Mouse (Mus musculus) kidney, embryonic 14.5 days (tissue): ENCODE measurements at regions not wholly inside any gene's neighbourhood (a gene's known extent, or its start where the extent isn't known, plus 50 kb on each side); places are given as distances from the start of the nearest gene placed in this dataset.

Experiments
- ATAC-seq: fragments of 200-750 bp; cut with Nextera tagmentation; 2 replicates; pipeline ENCODE4 v1.8.0; 2017; ENCODE audit warnings: moderate number of reproducible peaks, mild to moderate bottlenecking, moderate TSS enrichment, moderate library complexity; ENCODE audit not compliant: low FRiP score, low TSS enrichment
- H3K27ac ChIP-seq: fragments of 300-500 bp; sonication (generic); 2 replicates; pipeline ENCODE4 v1.5.1; 2014; ENCODE audit warnings: low read depth, mild to moderate bottlenecking, low read length, moderate library complexity, mixed read lengths
- H3K27me3 ChIP-seq: fragments of 300-500 bp; sonication (generic); 2 replicates; pipeline ENCODE4 v1.6.1; 2014; ENCODE audit warnings: mild to moderate bottlenecking, low read length; ENCODE audit not compliant: control insufficient read depth, insufficient read depth
- H3K36me3 ChIP-seq: fragments of 300-500 bp; sonication (generic); 2 replicates; pipeline ENCODE4 v1.6.1; 2014; ENCODE audit warnings: low read length, mixed read lengths; ENCODE audit not compliant: control insufficient read depth, insufficient read depth
- H3K4me1 ChIP-seq: fragments of 300-500 bp; sonication (generic); 2 replicates; pipeline ENCODE4 v1.6.1; 2014; ENCODE audit warnings: low read length, mixed read lengths; ENCODE audit not compliant: control insufficient read depth, insufficient read depth
- H3K4me2 ChIP-seq: fragments of 300-500 bp; sonication (generic); replicated peaks from 2 replicates; pipeline ENCODE4 v1.6.1; 2014; ENCODE audit warnings: low read depth, mild to moderate bottlenecking, low read length
- H3K4me3 ChIP-seq: fragments of 300-500 bp; sonication (generic); 2 replicates; pipeline ENCODE4 v1.5.1; 2014; ENCODE audit warnings: mild to moderate bottlenecking, low read length
- H3K9ac ChIP-seq: fragments of 300-500 bp; sonication (generic); 2 replicates; pipeline ENCODE4 v1.6.1; 2014; ENCODE audit warnings: low read depth, mild to moderate bottlenecking, low read length, moderate library complexity
- H3K9me3 ChIP-seq: fragments of 300-500 bp; sonication (generic); 2 replicates; pipeline ENCODE4 v1.6.1; 2016; ENCODE audit warnings: low read length; ENCODE audit not compliant: control insufficient read depth
- WGBS: fragments of 180-500 bp; shearing (Covaris S2); extraction: QIAGEN DNeasy Blood & Tissue Kit; methylation state at CpG from one replicate; pipeline ENCODE4 v1.1.7; 2014; 5-methylcytosine and 5-hydroxymethylcytosine counted together

DNA sequence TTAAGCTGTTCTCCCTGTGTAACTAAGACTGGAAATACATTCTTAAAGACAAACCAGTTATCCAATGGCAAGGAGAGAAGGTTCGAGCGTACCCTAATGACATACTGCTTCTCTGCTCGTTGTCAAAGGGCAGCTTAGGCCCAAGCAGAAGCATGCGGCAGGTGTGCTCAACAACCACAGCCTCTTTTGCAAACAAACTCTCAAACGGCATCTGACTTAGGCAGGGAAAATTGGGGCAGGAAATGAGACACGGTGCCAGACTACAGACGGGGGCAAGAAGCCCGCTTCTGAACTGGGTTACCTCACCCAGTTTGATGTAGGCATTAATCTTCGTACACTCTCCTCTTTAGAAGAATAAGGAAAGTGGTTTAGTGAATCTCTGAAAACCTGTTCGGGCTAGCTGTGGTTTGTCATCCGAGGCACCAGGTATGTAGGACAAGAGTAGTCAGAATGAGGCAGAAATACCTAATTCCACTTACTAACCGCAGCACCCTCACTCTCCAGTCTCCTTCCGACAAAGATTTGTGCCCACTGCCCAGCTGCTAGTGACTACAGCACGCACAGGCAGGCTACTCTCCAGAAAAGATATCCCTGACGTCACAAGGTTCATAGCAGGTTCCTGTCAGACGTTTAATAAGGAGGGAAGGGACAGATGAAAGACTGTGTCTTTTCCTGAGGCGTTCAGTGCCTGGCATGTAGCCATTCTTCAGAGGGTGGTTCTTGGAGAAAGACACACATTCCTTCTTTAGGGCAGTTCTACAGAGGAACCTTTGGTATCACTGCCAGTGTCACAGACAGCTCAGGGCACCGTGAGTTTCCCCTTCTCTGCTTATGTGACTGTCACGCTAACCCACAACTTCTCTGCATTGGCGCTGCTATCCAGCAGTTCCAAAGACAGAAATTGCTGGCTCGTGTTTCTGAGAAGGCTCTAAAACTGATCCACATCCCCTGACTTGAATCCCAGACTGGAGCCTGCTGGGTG is 175.8 kb downstream of the Tmx1 start:
- 70% methylated on average over 21 of the region's 21 CpGs for WGBS
- no peak for ATAC-seq
- no peaks in the 10 kb centered on the region for H3K36me3 ChIP-seq
- H3K27me3 ChIP-seq: no peaks in the 10 kb centered on the region
- H3K4me2 ChIP-seq: no peak overlapping the region
- H3K4me3 ChIP-seq: no peak overlapping the region
- 0 out of 2 replicates have a peak, but pooled peaks cover 2% of the 10 kb centered on the region for H3K4me1 ChIP-seq
- H3K9ac ChIP-seq: no peak overlapping the region
- H3K27ac ChIP-seq: no peak overlapping the region
- H3K9me3 ChIP-seq: no peaks in the 10 kb centered on the region

DNA sequence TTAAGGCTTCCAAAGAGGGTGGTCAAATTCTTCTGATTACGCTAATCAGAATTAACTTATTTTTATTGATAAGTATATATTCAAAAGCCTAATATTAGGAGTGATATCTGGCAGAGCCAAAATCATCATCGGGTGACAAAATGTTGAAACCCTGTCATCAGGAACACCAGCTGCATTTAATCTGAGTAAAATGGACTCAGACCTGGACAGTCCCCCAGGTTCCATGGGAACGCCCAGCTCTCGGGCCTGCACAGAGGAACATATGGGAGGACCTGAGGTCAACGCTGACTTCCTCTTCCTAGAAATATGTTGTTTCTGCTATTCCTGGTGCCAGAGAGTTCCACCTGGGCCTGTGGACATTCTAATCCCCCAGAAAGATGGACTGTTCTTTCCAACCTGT is 176.5 kb downstream of the Tmx1 start:
- H3K9ac ChIP-seq: no peak overlapping the region
- ATAC-seq: no peak
- no peak overlapping the region for H3K27ac ChIP-seq
- WGBS: 82% methylated on average over 5 of the region's 5 CpGs
- H3K27me3 ChIP-seq: no peaks in the 10 kb centered on the region
- H3K36me3 ChIP-seq: no peaks in the 10 kb centered on the region
- no peak overlapping the region for H3K4me3 ChIP-seq
- H3K4me1 ChIP-seq: 0 out of 2 replicates have a peak, but pooled peaks cover 7% of the 10 kb centered on the region
- no peaks in the 10 kb centered on the region for H3K9me3 ChIP-seq
- H3K4me2 ChIP-seq: no peak overlapping the region

DNA sequence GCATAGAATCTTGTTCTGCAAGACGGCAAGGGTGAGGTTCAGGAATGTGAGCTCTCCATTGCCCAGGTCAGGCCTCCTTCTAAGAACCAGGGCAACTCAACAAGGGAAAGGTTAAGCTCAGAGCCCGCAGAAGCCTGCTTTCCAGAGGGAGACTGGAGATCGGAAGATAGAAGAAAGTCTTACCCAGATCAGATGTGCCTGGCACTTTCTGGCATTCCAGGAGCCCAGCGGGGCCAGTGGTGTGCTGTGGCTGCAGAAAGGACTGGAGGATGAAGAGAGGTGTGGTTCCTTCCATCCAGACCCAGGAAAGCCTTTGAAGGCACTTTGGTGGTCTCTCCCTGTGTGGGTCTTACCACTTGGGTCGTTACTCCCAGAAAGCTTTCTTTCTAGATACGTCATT is 178.4 kb downstream of the Tmx1 start:
- Histone ChIP-seq H3K4me1 (0 out of 2 replicates have a peak, but pooled peaks cover 7% of the 10 kb centered on the region), H3K4me2 (no peak overlapping the region), H3K36me3 (no peaks in the 10 kb centered on the region), H3K9me3 (no peaks in the 10 kb centered on the region), H3K27me3 (no peaks in the 10 kb centered on the region; the same call in 1 of the 2 replicates), H3K4me3 (no peak overlapping the region), H3K27ac (no peak overlapping the region), H3K9ac (no peak overlapping the region)
- WGBS: 72% methylated on average over 6 of the region's 6 CpGs
- no peak for ATAC-seq

DNA sequence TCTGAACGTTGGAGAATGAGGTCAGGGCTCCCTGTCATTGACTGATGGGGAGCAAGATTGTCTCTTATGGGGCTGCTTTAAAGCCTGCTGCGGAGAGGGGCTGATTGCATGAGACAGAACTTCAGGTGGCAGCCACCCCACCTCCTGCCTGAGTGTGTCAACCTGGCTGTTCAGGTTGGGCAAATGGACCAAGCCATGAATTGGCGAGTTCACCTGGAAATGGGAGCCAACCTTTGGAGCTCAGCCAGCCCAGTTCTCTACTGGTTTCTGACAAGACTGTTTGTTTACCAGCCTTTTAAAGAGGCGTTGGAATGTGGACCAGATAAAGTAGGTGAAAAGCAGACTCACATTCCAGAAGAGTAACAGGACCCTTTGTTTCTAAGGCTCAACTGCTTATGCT is 180.3 kb downstream of the Tmx1 start:
- Histone ChIP-seq H3K36me3 (no peaks in the 10 kb centered on the region), H3K9me3 (no peaks in the 10 kb centered on the region), H3K27ac (no peak overlapping the region), H3K4me1 (0 out of 2 replicates have a peak, but pooled peaks cover 7% of the 10 kb centered on the region), H3K9ac (no peak overlapping the region), H3K4me2 (no peak overlapping the region), H3K4me3 (no peak overlapping the region), H3K27me3 (no peaks in the 10 kb centered on the region; the same call in 1 of the 2 replicates)
- no peak for ATAC-seq
- 49% methylated on average over 4 of the region's 4 CpGs for WGBS

DNA sequence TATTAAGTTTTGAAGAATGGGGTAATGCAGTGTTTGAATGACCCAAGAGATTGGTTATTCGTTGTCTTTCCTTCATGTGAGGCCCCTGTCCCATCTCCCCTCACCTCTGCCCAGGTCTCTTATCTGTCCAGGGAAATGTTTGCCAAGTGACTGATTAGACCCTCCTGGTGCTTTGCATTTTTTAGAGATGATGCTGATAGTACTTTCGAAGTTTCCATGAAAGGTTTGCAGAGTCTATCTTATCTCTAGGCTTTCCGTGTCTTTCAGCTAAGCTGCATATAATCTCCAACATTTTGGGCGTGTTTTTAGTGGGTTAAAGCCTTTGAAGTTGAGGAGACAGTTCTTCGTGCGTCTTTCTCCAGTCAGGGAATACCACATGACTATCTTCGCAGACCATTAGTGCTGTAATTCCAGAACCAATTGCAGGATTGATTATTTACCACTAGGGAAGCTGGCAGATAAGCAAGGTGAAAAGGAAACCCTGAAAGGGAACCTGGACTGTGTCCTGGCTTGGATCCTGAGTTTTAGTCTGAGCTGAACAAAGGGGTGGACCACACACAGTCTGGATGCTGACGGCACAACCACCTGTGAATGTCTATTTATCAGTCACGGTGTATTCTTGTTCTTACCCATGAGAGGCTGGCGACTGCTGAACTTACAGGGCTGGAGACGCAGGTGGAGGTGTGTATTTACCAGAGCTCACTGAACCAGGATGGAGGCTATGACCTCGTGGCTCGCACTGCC is 180.9 kb downstream of the Tmx1 start:
- no peak for ATAC-seq
- H3K4me2 ChIP-seq: no peak overlapping the region

DNA sequence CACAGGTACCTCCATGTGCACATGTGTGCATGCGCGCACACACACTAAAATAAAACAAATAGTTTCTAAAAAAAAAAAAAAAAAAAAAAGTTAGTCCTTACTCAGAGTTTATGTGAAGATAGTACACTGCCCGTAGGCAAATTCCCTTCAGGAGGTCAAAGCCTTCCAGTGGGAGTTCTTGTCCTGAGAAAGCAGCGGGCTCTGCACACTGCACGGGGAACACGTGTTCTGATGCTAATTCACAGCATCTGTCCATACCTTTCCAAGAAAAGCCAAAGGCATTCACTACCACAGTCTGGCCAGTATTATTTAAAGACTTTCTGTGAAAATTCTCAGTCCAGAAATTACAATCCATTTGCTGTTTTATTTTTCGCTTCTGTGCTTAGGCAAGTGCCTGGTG is 183.1 kb downstream of the Tmx1 start:
- no peak for ATAC-seq
- 90% methylated on average over 7 of the region's 7 CpGs for WGBS

More for the DNA sequence above, 180.9 kb downstream of the Tmx1 start:
- Histone ChIP-seq H3K4me3 (no peak overlapping the region), H3K36me3 (no peaks in the 10 kb centered on the region), H3K9me3 (no peaks in the 10 kb centered on the region), H3K27ac (no peak overlapping the region), H3K27me3 (no peaks in the 10 kb centered on the region; the same call in 1 of the 2 replicates), H3K9ac (no peak overlapping the region), H3K4me1 (0 out of 2 replicates have a peak, but pooled peaks cover 7% of the 10 kb centered on the region)
- WGBS: 49% methylated on average over 13 of the region's 13 CpGs

DNA sequence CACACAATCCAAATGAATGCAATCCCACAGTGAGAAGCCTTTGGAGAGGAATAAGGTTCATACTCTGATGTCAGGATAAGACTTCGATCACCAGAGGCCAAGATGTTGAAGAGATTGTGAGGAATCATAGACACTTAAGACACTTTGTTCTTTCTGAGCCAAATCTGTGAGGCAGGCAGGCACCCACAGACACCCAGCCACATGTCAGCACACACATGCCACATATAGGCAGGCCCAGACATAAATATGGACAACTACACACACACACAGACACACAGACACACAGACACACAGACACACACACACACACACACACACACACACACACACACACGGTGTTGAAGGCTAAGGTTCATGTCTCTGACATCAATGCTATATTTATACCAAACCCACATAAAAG is 185.1 kb upstream of the Frmd6 start:
- no peaks in the 10 kb centered on the region for H3K36me3 ChIP-seq
- no peaks in the 10 kb centered on the region for H3K9me3 ChIP-seq
- no peak overlapping the region for H3K4me3 ChIP-seq
- H3K27me3 ChIP-seq: no peaks in the 10 kb centered on the region
- no peaks in the 10 kb centered on the region for H3K4me1 ChIP-seq
- ATAC-seq: no peak
- 91% methylated on average over 2 of the region's 2 CpGs for WGBS
- no peak overlapping the region for H3K4me2 ChIP-seq
- no peak overlapping the region for H3K27ac ChIP-seq
- no peak overlapping the region for H3K9ac ChIP-seq

More for the DNA sequence above, 183.1 kb downstream of the Tmx1 start:
- 0 out of 2 replicates have a peak, but pooled peaks cover 7% of the 10 kb centered on the region for H3K4me1 ChIP-seq
- H3K36me3 ChIP-seq: no peaks in the 10 kb centered on the region
- no peaks in the 10 kb centered on the region; the same call in 1 of the 2 replicates for H3K27me3 ChIP-seq
- H3K4me3 ChIP-seq: no peak overlapping the region
- H3K4me2 ChIP-seq: no peak overlapping the region
- H3K27ac ChIP-seq: no peak overlapping the region
- H3K9ac ChIP-seq: no peak overlapping the region
- H3K9me3 ChIP-seq: no peaks in the 10 kb centered on the region

DNA sequence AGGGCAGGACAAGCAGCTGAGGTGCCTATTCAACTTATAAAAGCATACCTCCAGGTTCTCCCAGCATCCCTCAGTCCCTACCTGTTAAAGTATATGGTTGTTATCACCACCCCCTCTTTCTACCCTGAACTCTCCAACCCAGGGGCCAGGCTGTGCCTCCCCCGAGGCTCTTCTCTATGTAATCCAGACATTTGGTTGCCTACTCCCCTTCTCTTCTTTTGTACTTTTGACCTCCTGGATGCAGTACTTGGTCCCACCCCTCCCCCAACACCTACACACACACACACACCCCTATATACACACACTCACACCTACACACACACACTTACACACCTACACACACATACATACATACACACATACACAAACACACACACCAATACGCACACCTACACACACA is 180.4 kb upstream of the Frmd6 start:
- Histone ChIP-seq H3K4me2 (no peak overlapping the region), H3K36me3 (no peaks in the 10 kb centered on the region), H3K27ac (no peak overlapping the region), H3K4me1 (no peaks in the 10 kb centered on the region), H3K9ac (no peak overlapping the region), H3K27me3 (no peaks in the 10 kb centered on the region), H3K9me3 (no peaks in the 10 kb centered on the region), H3K4me3 (no peak overlapping the region)
- 78% methylated on average over 2 of the region's 2 CpGs for WGBS
- no peak for ATAC-seq

DNA sequence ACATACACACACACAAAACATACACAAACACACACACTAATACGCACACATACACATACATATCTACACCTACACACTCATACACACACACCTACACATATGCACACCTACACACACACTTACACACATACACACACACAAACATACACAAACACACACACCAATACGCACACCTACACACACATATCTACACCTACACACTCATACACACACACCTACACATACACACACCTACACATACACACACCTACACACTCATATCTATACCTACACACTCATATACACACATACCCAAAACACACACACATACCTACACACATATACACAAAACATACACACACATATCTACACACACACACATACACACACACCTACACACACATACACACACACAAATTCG is 179.9 kb upstream of the Frmd6 start:
- ATAC-seq: no peak
- no peaks in the 10 kb centered on the region for H3K27me3 ChIP-seq
- H3K4me1 ChIP-seq: no peaks in the 10 kb centered on the region
- H3K27ac ChIP-seq: no peak overlapping the region
- no peaks in the 10 kb centered on the region for H3K9me3 ChIP-seq
- no peak overlapping the region for H3K4me3 ChIP-seq
- no peak overlapping the region for H3K9ac ChIP-seq
- no peaks in the 10 kb centered on the region for H3K36me3 ChIP-seq
- H3K4me2 ChIP-seq: no peak overlapping the region
- 83% methylated on average over 3 of the region's 3 CpGs for WGBS
